Mouse (Mus musculus) v-Abl transformed pro-B cells (cell line): ENCODE measurements around the gene Sult1c2.
"Not testable (repeated sequence)": the region's sequence is repeated elsewhere in the genome, so short reads cannot be mapped to it uniquely, and the experiment has no call there.

ENCODE experiments used
- in situ Hi-C, 2 experiments: fragments of 400-800 bp; cut with MboI; formaldehyde crosslinking; loops; one replicate each; pipeline ENCODE4 v1.15.1; 2025; ENCODE audit not compliant: unreplicated experiment in 2 of 2

The Sult1c2 gene

DNA sequence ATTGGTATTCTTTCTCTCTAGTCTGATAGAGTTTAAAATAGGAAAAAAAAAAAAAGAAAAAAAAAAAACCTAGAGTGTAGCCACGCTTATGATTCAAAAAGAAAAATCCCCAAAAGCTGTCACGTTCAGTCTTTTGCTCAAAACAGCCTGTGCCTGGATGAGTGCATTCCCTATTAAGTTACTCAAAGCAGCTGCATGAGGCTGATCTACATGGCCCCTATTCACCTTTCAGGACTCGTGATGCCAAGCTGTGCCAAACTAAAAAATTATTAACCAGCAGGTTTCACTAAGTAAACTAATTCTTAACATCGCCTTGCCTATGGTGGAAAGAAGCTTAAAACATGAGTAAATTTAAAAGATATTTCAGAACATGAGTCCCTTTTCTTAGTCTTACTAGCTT, at the start of gene Sult1c2:
Gene Sult1c2, minus strand, starts transcription at position 134 of the 400 bp plus-strand sequence.
- in situ Hi-C loops: no loop called here

DNA sequence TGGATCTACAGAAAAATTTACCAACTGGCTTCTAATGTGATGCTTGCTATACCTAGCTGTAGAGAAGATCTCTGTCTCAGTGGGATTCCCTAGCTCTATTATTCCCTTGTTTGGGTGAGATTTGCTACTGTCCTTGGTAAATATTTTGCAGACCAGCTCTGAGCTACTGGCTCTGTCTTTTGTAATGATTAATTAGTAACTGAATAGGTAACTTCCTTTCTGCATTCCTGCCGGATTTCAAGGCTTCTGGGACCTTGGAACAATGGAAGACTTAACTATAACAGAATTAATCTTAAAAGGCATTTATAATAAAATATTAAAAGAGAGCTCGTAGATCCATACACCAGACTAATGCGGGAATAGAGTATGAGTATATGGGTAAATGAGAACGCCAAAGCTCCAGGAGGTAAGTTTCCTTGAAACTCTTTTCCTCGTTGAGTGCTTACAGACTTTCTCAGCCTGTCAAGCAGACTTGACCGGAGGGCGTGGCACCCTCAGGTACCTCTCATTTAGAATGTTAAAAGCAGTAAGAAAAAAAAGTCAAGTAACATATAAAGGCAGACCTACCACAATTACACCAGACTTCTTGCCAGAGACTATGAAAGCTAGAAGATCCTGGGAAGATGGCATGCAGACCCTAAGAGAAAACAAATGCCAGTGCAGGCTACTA, 33.0 kb upstream of the Sult1c2 start:
- in situ Hi-C loops: not testable (repeated sequence)

DNA sequence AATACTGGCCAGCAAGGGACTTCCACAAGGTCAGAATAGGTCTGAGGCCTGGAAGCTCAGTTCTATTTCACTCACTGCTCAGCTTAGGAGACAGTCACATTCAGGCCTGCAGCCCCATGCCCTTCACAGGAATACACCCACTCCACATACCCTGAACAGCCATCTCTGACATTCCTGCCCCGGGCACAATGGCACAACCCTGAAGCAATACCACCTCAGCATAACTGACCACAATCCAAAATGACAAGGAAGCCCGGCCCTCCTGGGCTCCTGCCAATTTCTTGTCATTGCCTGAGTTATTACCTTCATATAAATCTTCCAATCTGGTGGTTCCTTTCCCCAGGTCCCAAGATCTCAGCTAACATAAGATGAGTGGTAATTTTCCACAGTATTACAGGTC, 28.3 kb upstream of the Sult1c2 start:
- in situ Hi-C loops: no loop called here

DNA sequence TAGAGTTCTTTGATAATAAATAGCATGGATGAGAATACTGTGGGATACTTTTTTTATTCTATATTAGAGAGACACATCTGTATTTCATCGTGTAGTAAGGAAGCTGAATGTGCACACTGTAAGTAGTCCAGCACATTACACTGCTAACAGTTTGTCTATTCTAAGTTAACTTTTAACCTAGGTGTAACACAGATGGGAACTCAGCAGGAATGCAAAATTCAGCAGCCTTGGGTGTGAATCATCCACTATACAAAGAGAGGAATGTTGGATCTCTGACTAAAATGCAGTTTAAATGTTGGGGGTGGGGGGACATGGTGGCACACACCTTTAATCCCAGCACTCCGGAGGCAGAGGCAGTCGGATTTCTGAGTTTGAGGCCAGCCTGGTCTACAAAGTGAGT, 26.1 kb upstream of the Sult1c2 start:
- in situ Hi-C loops: no loop called here

DNA sequence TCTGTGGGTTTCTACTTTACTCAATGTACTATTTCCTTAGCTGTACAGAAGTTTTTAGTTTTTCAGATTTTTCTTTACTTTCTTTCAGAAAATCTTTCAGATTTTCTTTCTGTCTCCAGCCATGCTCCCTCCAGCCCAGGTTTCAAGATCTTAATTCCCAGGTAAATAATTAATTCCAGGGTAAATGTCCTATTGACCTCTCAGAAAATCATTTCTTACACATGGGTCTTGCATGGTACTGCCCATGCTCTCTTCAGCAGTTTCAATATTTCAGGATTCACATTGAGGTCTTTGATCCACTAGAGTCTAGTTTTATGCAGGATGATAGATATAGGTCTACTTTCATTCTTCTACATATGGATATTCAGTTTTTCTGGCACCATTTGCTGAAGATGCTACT, 23.8 kb upstream of the Sult1c2 start:
- in situ Hi-C loops: no loop called here

DNA sequence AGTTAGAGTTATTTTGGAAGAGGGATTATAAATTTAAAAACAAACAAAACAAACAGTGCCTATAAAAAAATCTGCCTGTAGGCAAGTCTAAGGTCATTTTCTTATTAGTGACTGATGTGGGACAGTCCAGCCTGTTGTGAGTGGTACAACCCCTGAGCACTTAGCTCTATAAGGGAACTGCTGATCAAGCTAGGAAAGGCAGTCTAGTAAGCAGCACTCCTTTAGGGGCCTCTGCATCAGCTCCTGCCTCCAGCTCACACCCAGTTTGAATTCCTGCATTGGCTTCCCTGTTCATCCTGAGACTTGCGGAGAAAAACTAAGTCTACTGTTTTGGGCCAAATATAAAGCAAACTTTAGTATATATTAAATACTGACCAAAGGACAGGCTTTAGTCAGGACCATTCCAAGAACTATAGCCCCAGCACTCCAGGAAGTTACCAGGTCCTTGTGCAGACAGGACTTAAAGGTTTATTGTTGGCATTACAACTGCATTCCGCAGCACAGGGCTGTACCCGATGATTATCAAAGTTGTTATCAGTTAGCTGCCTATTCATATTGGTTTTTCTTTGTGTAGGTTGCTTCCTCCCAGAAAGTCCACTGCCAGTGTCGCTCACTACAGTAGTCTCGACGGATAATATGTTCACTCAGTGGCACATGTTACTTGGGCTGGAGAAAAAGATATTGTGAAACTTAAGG, 19.3 kb upstream of the Sult1c2 start:
- in situ Hi-C loops: no loop called here

DNA sequence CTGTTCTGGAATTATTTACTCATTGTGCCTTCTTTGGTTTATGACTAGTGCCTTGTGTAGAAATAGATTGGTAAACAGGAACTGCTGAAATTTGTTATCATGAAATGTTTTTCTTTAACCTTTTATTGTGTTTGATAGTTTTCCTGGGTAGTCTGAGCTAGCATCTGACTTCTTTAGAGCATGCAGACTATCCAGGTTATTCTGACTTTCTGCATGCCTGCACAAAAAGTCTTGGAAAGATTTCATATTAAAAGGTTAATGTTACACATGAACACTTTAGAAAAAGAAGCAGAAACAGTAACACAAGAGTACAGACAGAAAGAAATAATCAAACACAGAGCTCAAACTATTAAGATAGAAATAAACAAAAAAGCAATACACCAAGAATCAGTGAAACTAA, 14.4 kb upstream of the Sult1c2 start:
- in situ Hi-C loops: no loop called here

DNA sequence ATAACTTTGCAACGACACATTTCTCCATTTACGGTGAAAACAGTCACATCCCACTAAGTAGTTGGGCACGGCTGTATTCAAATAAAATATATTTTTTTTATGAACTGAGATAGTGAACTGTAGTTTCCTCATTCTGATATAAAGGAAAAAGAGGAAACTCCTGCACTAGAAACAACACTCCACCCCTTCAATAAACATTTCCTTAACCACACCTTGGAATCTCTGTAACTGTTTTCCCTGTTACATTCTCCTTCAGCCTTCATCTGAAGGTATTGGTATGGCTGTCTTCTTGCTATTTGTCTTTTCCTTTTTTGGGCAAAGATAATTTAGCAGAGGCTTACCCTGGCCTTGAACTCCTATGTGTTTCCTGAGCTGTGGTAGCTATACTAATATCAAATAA, 8.9 kb upstream of the Sult1c2 start:
- in situ Hi-C loops: no loop called here

DNA sequence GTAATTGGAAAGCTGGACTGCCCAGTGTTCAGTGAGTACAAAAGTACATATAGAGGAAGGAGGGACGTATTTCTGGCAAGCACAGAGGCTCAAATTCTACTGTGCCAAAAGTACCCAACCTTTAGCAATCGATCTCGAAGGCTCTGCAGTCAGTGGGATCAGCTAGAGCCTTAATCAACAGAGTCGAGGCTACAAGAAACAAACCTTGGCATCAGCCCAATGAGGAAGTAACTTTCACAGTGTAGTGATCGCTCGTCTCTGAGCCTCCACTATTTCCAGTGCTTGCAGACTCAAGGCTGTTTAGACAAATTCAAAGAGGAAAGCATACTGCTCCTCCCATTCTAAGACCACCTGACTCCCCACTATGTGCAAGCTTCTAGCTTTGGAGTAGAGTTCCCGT, 343 bp downstream of the Sult1c2 start:
- in situ Hi-C loops: no loop called here

DNA sequence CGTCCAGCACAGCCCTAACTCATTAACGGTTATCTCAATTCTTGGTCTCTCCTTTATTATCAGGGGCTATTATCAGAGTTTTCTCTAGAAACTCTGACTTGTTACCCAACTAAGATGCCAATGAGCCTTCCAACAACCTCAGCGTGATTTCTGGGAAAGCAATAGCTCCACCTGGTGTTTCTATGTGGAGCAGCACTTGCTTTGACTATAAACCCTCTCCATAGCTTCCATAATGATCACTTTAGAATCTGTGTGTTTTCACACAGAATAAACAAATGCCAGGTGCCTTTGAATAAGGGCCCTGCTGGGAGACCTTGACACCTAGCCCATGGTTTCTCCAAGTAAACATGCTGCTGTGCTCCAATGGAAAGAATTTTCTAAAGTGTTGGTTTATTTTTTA, 12.8 kb downstream of the Sult1c2 start:
- in situ Hi-C loops: loop anchor here (5.0 to 10.0 kb wide), 4 partner anchors 299 to 1276 kb away; partner anchors contain the start of gene Pp2d1 (in 1 of the 2)

DNA sequence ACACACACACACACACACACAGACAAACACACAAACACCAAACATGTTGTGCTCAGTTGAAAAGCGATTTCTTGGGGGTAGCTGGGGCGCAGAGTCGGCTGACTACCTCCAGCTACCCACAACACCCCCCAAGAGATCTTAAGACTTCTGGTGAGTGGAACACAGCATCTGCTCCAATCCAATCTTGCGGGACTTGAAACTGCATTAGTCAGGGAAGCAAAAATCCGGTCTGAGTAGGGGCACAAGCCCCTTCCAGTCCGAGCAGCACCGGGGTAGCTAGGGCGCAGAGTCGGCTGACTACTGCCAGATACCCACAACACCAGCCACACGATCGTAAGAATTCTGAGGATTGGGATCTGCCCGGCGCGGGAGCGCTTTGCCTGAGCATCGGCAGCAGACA, 42.2 kb downstream of the Sult1c2 start:
- in situ Hi-C loops: not testable (repeated sequence)

DNA sequence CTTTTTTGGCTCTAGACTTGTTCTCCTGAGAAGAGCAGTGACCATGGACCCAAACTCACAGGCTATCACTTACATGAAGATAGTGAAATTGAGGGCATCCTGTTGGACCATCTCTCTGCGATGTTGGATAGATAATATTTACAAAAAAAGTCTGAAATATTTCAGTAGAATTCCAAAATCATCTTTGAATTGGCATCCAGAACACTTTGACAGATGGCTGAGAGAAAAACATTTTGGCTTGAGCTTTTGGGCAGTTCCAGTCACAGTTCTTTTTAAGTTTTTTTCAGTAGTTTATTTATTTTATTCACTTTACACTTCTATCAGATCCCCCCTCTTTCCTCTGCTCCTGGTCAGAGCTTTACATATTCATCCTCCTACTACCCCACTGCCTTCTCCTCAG, 62.8 kb downstream of the Sult1c2 start:
- in situ Hi-C loops: no loop called here
